Mouse (Mus musculus) spleen, postnatal 14 days (tissue): ENCODE results near the gene H2al1c.
"Not testable (repeated sequence)": the region's sequence is repeated elsewhere in the genome, so short reads cannot be mapped to it uniquely, and the experiment has no call there.

Experiments used
- DNase-seq, 2 experiments: peaks; one replicate each; pipeline ENCODE4 v3.0.0; 2021 to 2022; ENCODE audit warnings: low spot score in 2 of 2

H2al1c gene

GRCm38 (mm10) chrX:11305355-11305754, at the start of gene H2al1c:
Gene H2al1c (plus strand): TSS chrX:11305655.
- not testable (repeated sequence) for DNase-seq

GRCm38 (mm10) chrX:11264918-11265317, 40.5 kb upstream of the H2al1c start:
- no peak for DNase-seq

- DNase-seq = no peak
Observed at GRCm38 (mm10) chrX:11267791-11268190, 37.7 kb upstream of the H2al1c start.

GRCm38 (mm10) chrX:11269074-11269473, 36.4 kb upstream of the H2al1c start:
- DNase-seq = no peak

GRCm38 (mm10) chrX:11273190-11273589, 32.3 kb upstream of the H2al1c start:
- DNase-seq = no peak

GRCm38 (mm10) chrX:11277083-11277482, 28.4 kb upstream of the H2al1c start:
- no peak for DNase-seq

- DNase-seq = no peak
Observed at GRCm38 (mm10) chrX:11280741-11281140, 24.7 kb upstream of the H2al1c start.

- no peak for DNase-seq
Observed at GRCm38 (mm10) chrX:11288306-11288882, 17.1 kb upstream of the H2al1c start.

- no peak for DNase-seq
Observed at GRCm38 (mm10) chrX:11289244-11289643, 16.2 kb upstream of the H2al1c start.

GRCm38 (mm10) chrX:11298957-11299356, 6.5 kb upstream of the H2al1c start, which contains the start of gene H2al1a:
Gene H2al1a (plus strand): TSS chrX:11299257.
- DNase-seq = not testable (repeated sequence)

- DNase-seq = not testable (repeated sequence)
Observed at GRCm38 (mm10) chrX:11302132-11302531, 3.3 kb upstream of the H2al1c start, which contains the start of gene H2al1b. Gene H2al1b (plus strand): TSS chrX:11302432.

- DNase-seq = not testable (repeated sequence)
Observed at GRCm38 (mm10) chrX:11308524-11308923, 3.1 kb downstream of the H2al1c start, which contains the start of gene H2al1d. Gene H2al1d (plus strand): TSS chrX:11308824.

- DNase-seq = not testable (repeated sequence)
Observed at GRCm38 (mm10) chrX:11311634-11312033, 6.2 kb downstream of the H2al1c start, which contains the start of gene H2al1e. Gene H2al1e (plus strand): TSS chrX:11311934.

- not testable (repeated sequence) for DNase-seq
Observed at GRCm38 (mm10) chrX:11314858-11315257, 9.4 kb downstream of the H2al1c start, which contains the start of gene H2al1f. Gene H2al1f (plus strand): TSS chrX:11315158.

- DNase-seq = not testable (repeated sequence)
Observed at GRCm38 (mm10) chrX:11317956-11318355, 12.5 kb downstream of the H2al1c start, which contains the start of gene H2al1g. Gene H2al1g (plus strand): TSS chrX:11318256.

GRCm38 (mm10) chrX:11321192-11321591, 15.7 kb downstream of the H2al1c start, which contains the start of gene H2al1h:
Gene H2al1h (plus strand): TSS chrX:11321492.
- not testable (repeated sequence) for DNase-seq

- DNase-seq = not testable (repeated sequence)
Observed at GRCm38 (mm10) chrX:11324359-11324758, 18.9 kb downstream of the H2al1c start, which contains the start of gene H2al1i. Gene H2al1i (plus strand): TSS chrX:11324659.

- not testable (repeated sequence) for DNase-seq
Observed at GRCm38 (mm10) chrX:11327522-11327921, 22.1 kb downstream of the H2al1c start, which contains the start of gene H2al1j. Gene H2al1j (plus strand): TSS chrX:11327822.

GRCm38 (mm10) chrX:11345762-11346161, 40.3 kb downstream of the H2al1c start:
- no peak for DNase-seq

- DNase-seq = no peak
Observed at GRCm38 (mm10) chrX:11346756-11347155, 41.3 kb downstream of the H2al1c start.
